Mouse (Mus musculus) testis, postnatal 10 days (tissue): ENCODE measurements at regions not wholly inside any gene's neighbourhood (a gene's known extent, or its start where the extent isn't known, plus 50 kb on each side); places are given as distances from the start of the nearest gene placed in this dataset.

ENCODE experiments used
- DNase-seq: peaks from one replicate; pipeline ENCODE4 v3.0.0; 2021; ENCODE audit warnings: low spot score

DNA sequence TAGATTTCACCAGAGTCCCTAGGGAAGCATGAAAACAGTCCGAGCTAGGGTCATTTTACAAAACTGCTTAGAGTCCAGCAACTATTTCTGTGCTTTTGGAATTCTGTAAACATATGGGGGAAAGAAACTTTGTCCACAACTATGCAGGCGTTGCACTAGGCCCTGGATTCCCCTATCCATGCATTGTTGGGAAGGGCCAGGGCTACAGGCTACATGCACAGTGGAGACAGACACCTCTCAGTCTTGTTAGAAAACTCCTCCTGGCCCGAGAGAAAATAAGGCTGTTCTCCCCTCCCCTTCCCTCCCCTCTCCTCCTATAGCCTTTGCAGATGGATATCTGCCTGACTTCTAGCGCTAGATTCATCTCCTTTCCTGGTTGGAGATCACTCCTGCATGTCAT is 113.9 kb upstream of the Bmp2 start:
- no peak for DNase-seq

DNA sequence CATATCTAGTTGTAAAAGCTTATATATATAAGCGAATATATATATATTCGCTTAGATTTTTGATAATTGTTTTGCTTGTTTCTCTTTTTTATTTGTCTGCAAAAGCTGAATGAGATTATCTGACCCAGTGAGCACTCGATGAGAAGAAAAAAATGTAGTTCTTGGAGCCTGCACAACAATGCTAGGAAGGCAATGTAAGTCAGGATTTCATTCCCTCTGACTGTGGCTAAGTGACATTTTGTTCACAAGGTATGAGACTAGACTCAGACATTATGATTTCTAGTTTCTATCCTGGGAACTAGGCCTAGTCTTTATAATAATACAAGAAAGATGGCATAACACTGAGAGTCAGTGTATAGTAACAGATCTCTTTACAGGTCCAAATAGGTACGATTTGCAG is 108.9 kb upstream of the Bmp2 start:
- DNase-seq = no peak

DNA sequence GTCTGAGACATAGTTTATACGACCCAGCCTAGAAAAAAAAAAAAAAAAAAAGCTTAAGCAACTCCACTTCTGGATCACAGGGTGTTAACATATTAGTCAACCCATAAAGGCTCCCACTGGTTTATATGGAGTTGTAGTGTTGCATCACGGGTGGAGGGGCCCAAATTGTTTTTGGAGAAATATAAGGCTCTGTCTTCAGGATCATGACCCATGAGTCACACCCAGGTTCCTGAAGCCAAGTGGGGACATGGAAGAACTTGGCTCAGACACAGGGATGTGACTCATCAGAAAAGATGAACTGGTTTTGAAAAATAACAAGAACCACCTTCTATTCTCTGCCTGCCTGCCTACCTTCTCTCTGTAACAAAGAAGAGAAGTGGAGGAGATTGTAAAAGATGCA is 108.5 kb upstream of the Bmp2 start:
- no peak for DNase-seq

DNA sequence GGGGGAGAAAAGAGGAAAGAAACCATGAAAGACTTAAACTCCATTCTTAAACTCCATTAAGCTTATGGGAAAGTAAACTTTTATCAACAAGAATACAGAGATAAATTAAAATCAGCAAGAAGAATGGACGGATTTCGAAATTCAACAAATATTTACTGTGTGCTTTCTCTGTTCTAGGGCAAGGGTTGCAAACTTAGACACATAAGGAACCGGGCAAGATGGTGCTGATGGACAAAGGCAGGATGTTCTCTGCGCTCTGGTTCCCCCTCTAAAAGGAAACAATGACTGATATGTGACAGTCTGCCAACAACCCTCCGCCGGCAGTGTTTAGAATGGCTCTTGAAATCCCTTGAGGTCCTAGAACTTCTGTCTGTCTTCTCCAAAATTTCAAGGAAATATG is 99.0 kb upstream of the Bmp2 start:
- no peak for DNase-seq

DNA sequence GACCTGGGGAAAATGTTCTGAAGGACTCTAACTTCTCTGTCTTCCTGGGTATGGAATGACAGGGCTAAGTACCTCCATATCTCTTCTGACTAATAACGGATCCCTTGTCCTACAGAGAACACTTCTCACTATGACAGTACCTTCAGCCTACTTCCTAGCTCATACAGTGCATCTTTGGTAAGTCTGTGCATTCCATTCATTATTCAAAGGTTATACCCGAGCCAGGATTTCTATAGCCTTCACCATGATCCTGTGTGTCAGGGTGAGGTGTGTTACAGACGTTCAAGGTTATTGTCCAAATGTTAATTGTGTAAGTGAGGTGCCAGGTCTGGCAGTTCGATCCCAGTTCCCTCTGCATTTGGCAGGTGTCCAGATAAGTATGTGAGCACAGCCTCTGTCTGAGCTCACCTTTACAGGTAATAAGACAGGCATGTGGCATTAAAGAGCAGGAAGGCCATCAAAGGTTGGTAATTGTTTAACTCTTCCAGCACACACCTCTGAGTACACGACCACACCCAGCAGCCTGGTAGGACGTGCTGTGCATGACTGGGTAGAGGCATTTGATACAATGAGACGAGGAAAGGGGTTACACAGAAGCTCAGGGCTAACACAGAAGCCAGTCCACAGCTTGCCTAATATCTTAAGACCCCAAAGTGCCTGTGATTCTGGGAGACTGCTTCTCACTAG is 96.3 kb upstream of the Bmp2 start:
- DNase-seq = no peak

DNA sequence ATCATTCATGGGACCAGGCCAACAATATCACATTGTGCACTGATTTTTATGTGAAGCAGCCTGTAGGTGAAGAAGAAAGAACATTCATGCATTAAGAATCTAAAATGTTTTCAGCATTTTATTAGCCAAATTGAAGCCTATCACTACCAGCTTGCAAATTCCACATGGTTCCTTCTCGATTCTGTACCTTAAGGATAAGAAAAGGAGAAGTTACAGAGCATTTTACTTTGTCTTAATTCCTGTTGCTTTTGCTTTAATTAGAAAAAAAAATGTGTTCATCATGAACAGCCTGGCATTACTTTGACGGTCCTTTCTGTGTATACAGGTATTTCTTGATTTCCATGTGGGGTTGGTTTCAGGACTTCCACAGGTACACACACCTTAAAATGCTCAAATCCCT is 95.2 kb upstream of the Bmp2 start:
- DNase-seq = no peak

DNA sequence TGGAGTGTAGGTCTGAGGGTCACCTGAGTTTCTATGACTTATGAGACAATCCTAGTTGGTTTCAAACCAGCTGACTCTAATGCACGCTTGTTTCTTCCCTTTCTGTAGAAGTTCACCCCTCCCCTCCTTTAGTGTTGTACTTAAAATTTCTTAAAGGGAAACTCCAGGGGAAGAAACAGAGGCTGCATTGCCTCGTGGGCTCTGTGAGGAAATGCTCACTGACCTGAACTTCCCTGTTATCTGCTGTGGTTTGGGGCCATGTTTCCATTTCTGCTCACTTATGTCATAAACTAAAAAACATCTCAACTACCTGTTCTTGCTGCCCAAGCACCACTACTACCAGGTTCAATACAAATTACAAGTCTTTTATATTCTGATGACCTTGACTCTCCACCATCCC is 93.2 kb upstream of the Bmp2 start:
- no peak for DNase-seq

DNA sequence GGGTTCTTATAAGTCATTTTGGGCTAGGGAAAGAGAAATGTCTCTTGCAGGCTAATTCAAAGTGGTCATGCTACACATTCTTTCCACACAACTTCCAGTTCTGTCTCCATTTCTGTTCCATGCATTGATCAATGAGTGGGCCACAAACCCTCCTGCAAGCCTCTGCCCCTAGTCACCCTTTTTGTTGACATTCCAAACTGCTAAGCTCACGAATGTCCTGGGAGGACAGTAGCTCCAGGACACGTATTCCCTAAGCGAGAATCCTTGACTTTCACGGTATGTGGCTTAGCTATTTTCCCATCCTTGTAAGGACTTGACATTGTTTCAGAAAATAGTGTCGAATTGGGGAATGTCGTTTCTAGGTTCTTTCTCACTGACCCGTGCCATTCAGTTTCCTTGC is 91.1 kb upstream of the Bmp2 start:
- no peak for DNase-seq

DNA sequence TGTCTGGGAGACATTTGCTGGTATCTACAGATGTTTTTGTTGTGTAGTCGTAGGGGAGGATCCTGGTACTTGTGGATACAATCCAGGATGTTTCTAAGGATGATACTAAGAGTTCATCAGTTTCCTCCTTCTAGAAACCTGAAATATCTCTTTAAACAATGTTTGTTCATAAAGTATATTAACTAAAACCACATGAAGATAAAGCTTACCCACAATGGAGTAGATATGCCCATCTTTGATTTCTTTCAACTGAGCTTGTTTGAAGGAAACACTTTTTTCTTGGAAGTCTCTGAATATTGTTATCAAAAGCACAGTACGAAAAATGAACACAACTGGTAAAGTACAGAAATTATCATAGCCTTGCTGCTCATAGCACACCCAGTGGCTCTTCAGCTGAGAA is 89.6 kb upstream of the Bmp2 start:
- no peak for DNase-seq

DNA sequence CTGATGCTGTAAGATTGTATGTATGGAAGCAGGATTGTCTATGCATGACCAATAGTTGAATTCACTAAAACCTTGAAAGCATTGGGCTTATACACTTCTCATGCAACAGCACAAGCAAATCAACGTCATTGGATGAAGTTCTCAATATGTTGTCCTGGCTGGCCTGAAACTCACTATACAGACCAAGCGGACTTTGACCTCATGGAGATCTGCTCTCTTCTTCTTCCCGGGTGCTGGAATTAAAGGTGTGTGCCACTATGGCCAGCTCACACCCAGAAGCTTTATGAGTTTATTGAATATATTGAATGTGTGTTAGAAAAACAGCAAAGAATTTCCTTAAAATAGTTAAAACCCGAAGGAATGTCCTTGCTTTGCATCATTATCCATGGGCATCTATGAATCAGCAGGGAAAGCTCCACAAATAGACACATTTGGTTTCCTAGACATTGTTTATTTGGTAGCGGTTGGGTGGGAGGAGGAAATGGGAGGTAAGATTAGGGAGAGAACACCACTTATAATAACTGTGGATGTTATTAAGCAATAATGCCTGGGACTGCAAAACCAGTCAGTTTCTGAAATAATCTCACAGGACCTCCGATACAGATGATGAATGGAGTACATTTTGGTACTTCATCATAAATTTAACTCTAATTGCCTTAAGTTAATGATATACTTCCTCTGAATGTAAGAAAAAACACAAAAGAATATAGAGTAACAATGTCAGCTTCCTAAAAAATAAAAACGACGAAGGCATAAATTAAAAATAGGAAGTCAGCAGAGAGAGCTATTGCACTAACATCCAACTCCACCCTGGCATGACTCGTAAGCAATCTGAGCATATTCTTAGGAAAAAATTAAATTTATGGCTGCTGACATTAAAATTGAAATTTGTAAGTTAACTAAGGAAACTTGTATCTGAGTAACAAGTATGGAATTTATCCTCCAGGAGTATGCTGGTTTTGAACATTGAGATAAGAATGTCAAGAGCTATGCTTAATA is 84.5 kb upstream of the Bmp2 start:
- DNase-seq = no peak

DNA sequence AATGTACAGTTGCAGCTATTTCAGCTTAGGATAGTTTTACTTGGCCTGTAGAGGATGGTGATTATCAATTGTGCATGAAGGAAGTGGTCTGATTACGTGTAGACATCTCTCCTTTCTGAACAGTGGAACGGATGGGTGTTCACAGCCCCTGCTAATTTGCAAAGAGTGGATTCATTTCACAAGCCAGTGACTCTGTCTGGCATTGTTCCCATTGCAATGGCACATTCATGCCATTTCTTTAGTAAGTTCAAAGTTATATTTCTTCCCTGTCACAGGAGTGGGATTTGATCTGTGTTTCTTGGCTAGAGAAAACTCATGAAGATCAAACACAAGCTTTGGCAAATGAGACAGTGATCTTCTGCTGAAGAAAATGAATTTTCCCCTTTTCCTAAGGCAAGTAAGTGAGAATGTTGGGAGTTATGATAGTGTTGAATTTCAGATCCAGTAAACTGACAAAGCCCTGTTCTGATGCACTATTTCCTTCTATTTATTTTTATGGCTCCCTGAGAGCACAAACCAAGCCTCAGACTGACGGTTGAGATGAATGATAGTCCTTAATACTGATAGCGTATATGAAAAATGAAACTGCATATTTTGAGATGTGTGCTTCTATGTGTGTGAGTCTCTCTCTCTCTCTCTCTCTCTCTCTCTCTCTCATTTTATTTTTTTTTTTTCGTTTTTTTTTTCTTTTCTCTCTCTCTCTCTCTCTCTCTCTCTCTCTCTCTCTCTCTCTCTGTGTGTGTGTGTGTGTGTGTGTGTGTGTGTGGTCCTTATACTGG is 78.8 kb upstream of the Bmp2 start:
- DNase-seq = no peak

DNA sequence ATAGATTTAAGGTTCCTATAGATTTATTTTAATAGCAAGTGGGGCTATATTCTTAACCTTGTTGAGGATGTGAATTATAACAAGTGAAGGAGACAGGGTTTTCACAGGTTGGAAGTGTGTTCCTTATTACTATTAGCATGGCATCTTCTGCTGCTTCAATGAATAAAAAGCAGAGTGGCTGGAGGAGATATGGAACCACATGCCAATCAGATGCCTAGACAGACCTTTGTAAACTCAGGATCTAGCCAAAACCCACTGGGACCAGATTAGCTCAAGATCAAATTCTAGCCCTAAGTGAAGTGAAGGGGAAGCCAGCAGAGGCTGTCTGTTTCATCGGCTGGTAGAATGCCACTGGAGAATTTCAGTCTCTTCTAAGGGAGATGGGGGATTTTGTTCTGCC is 77.8 kb upstream of the Bmp2 start:
- no peak for DNase-seq

DNA sequence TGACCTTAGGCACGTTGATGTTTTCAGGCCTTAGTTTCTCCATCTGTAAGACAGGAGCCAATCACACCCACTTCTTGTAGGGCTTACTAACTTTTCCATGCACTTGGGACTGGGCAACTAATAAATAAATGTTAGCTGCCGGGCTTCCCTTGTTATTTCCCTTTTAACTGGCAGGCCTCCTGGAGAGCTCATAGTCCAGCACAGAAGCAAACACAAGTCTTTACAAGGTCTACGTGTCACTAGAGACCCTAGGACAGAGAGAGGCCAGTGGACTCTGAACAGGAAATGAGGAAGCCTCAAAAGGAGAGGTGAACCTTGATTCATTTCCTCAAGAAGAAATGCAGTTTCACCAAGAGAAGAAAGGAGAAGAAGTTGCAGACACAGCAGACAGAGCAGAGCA is 71.1 kb upstream of the Bmp2 start:
- DNase-seq = no peak

DNA sequence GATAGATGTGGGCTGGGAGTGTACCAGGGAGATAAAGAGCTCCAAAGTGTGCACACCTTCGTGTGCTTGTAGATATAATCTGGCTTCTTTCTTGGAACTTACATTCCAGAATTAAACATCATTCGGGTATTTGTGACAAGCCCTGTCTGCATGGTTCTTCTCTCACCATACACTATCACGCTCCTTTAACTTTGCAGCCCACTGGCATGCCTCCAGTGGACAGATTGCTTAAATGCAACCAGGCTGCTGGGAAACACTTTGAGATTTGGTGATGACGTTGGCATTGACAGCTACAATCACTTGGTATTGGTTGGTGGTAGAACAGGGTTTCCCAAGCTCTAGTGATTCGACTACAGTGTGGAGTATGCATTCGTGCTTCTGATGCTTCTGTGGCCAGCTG is 70.7 kb upstream of the Bmp2 start:
- DNase-seq = no peak

DNA sequence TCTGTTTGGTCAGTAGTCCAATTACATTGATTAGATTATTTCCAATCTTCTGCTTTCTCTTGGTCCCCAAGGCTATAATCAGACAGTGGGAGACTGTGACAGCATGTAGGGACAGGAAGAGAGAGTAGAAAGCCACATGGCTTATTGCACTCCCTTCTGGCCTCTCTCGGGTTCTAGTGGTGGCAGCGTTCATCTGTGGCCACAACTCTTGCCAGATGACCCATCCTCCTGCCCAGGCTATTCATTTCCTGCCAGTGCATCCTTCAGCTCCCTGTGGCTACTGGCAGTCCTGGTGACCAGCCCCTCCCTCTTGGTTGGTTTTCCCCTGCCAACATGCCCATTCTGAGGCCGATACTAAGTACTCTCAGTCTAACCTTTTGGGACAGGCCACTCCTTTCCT is 70.2 kb upstream of the Bmp2 start:
- no peak for DNase-seq

DNA sequence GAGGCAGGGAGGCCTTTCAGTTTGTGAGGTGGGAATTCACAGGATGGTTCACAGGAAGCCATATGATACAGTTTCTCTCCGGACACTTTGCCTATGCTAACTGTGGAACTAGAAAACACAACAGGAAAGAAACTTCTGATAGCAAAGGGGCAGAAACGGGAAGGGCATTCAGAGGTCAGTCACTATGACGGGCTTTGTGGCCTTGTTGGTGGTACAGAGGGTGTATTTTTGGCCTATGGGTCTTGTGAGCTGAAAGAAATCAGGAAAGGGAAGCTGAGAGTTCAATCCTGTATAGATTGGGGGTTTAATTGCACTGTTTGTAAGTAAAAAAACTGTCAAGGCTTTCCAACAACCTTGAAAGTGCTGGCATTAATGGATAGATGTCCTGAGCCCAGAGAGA is 56.5 kb upstream of the Bmp2 start:
- no peak for DNase-seq

DNA sequence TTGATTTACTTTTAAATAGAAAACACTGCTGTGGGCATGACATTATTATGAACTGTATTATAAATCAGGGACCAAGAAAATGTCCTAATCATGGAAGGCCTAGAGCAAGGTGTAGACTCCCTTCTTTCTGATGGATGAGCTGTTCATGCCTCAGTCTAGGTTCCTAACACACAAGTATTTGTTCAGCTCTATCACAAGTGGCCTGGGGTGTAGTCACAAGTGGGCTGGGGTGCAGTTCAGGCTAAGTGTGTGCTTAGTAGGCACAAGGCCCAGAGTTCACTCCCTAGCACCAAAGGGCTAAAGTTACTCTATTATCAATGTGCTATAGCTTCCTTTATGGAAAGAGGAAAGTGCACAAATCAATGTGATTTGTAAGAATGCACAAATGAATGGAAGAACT is 55.6 kb upstream of the Bmp2 start:
- no peak for DNase-seq

DNA sequence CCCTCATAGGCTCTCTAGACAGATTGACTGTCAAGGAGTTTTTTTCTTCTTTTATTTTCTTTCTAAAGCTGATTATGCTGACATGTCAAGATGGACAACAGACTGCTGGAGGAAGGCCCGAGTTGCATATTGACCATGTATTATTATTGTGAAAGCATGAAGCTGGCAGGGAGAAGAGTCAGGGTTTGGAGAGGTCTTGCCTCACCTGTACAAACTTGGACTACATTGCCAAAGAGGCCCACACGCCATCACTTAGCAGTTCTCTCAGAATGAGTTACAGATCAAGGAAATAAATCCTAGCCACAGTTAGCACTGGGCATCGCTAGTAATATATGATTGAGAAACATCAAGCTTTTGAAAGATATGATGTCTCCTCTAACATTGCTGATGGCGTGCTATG is 54.9 kb upstream of the Bmp2 start:
- DNase-seq = no peak

DNA sequence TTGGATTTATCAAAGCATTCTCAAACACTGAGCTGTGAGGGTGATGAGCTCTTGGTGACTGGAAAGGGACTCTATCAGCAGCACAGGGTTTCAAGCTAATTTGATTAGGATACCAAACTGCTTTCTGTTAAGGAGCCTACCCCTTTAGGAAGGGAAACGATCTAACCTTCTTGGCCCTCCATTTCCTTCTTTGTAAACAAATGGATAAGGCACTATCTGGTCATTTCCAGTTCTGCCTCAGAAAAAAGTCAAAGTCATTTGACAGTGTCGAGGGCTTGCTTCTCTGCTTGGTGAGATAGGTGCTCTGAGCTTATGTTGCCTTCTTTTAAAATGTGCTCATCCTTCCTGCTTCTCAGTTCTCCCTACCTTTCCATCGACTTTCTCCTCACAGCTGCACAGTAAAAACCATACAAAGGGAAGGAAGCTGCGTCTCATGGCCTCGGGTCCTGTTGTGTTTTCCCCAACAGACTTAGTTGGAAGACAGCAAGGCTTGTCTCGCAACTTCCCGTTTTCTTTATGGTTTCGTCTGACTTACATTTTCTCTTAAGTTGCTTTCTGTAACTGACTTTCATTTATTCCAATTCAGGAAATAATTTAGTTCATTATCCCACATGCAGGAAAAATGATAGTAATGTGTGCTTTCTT is 54.3 kb upstream of the Bmp2 start:
- no peak for DNase-seq

DNA sequence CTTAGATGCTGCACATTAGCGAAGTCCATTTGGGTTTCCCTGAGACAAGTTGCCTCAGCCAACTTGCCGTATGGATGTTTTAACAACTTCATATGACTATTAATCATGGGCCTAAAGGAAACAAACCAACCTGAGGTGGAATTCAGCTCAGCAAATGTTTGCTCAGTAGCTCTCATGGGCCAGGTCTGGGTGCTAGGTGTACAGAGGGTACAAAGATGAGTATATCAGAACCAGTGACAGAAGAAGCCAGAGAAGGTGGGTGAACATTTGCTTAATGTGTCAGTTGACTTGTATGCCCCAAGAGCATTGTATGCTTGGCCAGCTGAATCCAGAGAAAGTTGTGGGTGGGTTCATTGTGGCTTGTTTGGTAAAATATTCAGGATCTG is 53.8 kb upstream of the Bmp2 start:
- DNase-seq = no peak

DNA sequence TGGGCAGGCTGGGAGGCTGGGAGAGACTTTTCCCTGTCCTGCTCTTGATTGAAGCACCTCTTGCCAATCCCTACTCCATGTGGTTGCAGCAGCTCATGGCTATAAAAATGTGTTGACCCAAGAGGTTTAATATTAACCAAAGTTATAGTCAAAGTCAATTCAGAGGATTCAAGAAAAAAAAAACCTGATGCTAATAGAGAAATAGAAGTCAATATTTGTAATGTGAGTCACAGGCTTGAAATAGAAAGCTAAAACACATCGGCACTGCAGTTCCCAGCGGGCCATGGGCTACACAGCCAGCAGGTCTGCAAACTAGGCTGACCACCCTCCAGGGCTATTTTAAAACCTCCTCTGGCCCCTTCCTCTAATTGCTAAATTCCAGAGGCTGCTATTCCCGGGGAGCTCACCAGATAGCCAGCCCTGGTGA is 53.2 kb upstream of the Bmp2 start:
- no peak for DNase-seq

DNA sequence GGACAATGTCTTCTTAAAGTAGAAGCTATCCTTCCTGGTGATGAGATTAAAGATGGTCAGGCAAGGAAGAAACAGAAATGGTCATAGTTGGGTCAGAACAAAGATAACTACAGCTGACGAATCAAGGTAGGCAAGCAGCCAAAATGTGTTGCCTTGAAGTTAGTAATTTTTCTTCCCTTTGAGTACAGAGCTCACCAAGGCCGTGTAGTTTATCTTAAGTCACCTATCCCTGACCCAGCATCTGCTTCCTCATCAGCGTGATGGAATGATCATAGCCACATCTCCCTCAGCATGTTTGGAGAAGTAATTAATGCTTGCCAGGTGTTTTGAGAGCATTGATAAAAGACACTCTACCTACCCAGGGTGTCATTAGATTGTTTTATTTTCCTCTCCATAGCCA is 52.1 kb upstream of the Bmp2 start:
- no peak for DNase-seq
